Mouse (Mus musculus): Measurements from ENCODE around the gene Fgf11. TPM values are rescaled to one million over a fixed set of nuclear protein-coding genes. Genes with fewer than 3 reads are reported as not detected.
A peak's percentile ranks its signal among the peaks of the same experiment; 100 is the strongest.

Gene Fgf11
- polyA plus RNA-seq, 1 experiment from 2014 or later, result 2.6 TPM

DNA sequence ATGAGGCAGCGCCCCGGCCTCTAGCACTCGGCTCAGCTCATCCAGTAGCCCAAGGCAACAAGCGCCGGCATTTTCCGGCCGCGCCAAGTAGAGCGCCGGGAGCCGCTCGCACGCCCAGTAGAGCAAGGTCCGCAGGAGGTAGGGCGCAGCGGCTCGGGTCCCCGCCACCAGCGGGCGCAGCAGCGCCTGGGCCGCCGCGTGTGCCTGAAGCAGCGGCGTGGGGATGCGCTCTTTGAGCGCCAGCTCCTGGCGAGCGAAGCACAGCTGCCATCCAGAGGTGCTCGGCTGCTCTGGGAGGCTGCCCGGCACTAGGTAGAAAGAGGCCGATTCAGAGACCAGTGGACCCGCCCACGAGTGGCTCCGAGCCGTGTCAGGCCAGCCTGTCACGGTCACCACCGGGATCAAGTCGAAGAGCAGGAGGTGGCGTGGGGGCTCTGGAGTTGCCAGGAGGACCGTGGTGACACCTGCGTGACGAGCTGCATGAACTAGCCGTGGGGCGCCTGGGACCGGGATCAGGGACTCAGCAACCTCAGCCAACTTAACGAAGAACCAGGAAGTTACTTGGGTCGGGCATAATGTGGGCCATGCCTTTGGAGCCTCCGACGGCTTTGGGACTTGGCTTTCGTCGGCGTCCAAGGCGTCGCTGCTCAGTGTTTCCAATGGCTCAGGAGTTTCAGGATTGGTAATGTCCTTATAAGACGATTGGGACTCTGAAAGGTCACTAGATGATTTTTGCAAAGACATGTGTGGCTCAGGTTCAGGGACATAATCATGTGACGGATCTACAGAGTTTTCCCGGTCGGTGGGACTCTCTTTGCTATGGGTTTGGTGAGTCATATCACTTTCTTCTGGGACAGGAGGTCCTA lies 2.4 kb upstream of the Fgf11 start:
- peaks cover 57% of the 10 kb centered on the region for H3K4me1 ChIP-seq (ENCODE audit: insufficient read depth, low read length)
- no peaks in the 10 kb centered on the region for H3K9me3 ChIP-seq (ENCODE audit: low read length)
- ATAC-seq (ENCODE audit: low FRiP score, low TSS enrichment), result peak; percentile 50
- peak overlapping the region; percentile 66 for H3K4me3 ChIP-seq (ENCODE audit: low read length)
- peak overlapping the region; percentile 78 for H3K9ac ChIP-seq (replicated peaks; ENCODE audit: low read length)
- H3K27ac ChIP-seq (ENCODE audit: low read length), result peak overlapping the region; percentile 41; the same call in 1 of the 2 replicates
- 2% methylated on average over 60 of the region's 60 CpGs for WGBS
- peaks cover 23% of the 10 kb centered on the region for H3K27me3 ChIP-seq (ENCODE audit: insufficient read depth, low read length)
- peak overlapping the region; percentile 98 for H3K4me2 ChIP-seq (replicated peaks; ENCODE audit: low read depth, low read length)
- H3K36me3 ChIP-seq (ENCODE audit: insufficient read depth, low read length), result no peaks in the 10 kb centered on the region

DNA sequence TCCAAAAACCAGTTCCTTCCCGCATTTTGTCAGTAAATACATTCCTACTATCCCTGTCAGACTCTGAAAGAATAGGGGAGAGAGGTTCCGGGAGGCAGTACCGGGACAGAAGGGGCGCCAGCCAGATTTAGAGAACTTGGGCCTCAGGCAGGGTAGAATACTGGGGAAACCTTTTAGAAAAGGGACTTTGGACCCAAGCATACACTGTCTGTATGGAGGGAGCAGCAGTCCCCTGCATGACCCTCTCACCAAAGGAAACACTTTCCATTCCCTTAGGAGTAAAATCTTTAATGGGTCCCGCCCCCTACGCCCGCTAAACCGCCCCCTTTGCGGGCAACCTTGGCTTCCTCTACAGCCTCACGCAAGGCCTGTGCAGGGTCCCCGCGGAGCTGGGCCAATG lies 1.7 kb upstream of the Fgf11 start:
- H3K9me3 ChIP-seq (ENCODE audit: low read length), result no peaks in the 10 kb centered on the region
- ATAC-seq (ENCODE audit: low FRiP score, low TSS enrichment), result peak; percentile 6; the same call in 1 of the 2 replicates
- peaks cover 59% of the 10 kb centered on the region for H3K4me1 ChIP-seq (ENCODE audit: insufficient read depth, low read length)
- peak overlapping the region; percentile 78 for H3K9ac ChIP-seq (replicated peaks; ENCODE audit: low read length)
- peak overlapping the region; percentile 98 for H3K4me2 ChIP-seq (replicated peaks; ENCODE audit: low read depth, low read length)
- H3K4me3 ChIP-seq (ENCODE audit: low read length), result peak overlapping the region; percentile 66
- peak overlapping the region; percentile 41; the same call in 1 of the 2 replicates for H3K27ac ChIP-seq (ENCODE audit: low read length)
- H3K27me3 ChIP-seq (ENCODE audit: insufficient read depth, low read length), result peaks cover 23% of the 10 kb centered on the region
- no peaks in the 10 kb centered on the region for H3K36me3 ChIP-seq (ENCODE audit: insufficient read depth, low read length)
- 2% methylated on average over 12 of the region's 12 CpGs for WGBS

DNA sequence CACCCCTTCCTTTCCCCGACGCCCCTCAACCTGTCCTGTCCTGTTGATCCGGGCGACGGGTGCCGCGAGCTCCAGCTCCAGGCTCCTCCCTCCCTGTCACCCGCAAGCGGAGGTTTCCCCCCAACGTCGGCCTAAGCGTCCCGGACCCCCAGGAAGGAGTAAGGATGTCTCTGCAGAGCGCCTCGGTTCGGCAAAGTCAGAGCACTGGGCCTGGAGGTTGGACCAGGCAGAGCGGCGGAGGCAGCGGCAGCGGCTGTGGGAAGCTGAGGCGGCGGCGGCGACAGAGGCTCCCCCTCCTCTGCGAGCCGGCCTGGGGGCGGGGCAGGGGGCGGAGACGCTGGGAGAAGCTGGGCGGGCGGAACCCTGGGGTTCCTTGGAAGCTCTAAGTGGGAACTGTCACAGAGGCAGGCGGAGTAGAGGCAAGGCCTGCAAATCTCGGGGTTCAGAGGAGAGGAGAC lies 1.0 kb upstream of the Fgf11 start:
- ATAC-seq (ENCODE audit: low FRiP score, low TSS enrichment), result peak; percentile 13; the same call in 1 of the 2 replicates
- peaks cover 59% of the 10 kb centered on the region for H3K4me1 ChIP-seq (ENCODE audit: insufficient read depth, low read length)
- no peaks in the 10 kb centered on the region for H3K9me3 ChIP-seq (ENCODE audit: low read length)
- under 1% methylated on average over 33 of the region's 33 CpGs for WGBS
- peak overlapping the region; percentile 66 for H3K4me3 ChIP-seq (ENCODE audit: low read length)
- H3K27ac ChIP-seq (ENCODE audit: low read length), result 0 out of 2 replicates have a peak overlapping the region, but pooled peaks have one; percentile 22
- H3K9ac ChIP-seq (replicated peaks; ENCODE audit: low read length), result peak overlapping the region; percentile 78
- H3K36me3 ChIP-seq (ENCODE audit: insufficient read depth, low read length), result no peaks in the 10 kb centered on the region
- peaks cover 23% of the 10 kb centered on the region for H3K27me3 ChIP-seq (ENCODE audit: insufficient read depth, low read length)
- peak overlapping the region; percentile 98 for H3K4me2 ChIP-seq (replicated peaks; ENCODE audit: low read depth, low read length)

DNA sequence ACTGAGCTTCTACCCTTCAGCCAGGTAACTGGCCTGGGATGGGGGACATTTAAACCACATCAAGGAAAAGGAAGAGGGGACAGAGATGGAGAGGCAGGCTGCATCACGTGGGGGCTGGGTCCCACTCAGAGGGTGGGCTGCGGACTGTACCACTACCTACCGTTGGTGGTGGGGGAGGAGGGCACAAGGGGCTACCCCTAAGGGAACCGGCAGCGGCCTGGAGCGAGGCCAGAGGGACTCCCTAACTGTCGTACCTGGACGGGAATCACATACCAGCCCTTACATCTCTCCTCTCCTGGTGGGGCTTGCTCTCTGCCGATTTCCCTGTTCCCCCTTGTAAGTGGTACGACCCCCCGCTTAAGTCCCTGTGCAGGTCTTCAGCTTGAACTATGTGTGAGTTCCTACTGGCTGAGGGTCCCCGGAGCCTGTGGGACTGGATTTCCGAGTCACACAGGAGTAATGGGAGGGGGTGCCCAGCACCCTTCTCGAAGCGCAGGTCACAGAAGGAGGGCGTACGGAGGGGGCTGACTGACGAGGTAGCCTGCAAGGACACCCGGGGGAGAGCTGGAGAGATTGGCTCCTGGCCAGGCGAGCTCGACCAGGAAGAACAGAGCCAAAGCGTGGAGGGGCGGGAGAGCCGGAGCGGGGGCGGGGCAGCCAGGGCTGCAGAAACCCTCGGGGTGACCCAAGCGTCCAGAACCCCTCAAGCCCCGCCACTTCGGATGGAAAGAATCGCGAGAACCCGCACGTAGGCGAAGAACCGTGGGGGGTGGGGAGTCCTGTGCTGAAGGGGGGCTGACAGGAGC lies 1.1 kb downstream of the Fgf11 start:
- Histone ChIP-seq H3K4me3 (ENCODE audit: low read length) (peak overlapping the region; percentile 66), H3K27me3 (ENCODE audit: insufficient read depth, low read length) (peaks cover 22% of the 10 kb centered on the region), H3K36me3 (ENCODE audit: insufficient read depth, low read length) (no peaks in the 10 kb centered on the region), H3K4me2 (replicated peaks; ENCODE audit: low read depth, low read length) (peak overlapping the region; percentile 98), H3K9ac (replicated peaks; ENCODE audit: low read length) (peak overlapping the region; percentile 77), H3K4me1 (ENCODE audit: insufficient read depth, low read length) (peaks cover 64% of the 10 kb centered on the region), H3K9me3 (ENCODE audit: low read length) (no peaks in the 10 kb centered on the region), H3K27ac (ENCODE audit: low read length) (peak overlapping the region; percentile 78)
- peak; percentile 64 for ATAC-seq (ENCODE audit: low FRiP score, low TSS enrichment)
- WGBS, result under 1% methylated on average over 36 of the region's 36 CpGs

DNA sequence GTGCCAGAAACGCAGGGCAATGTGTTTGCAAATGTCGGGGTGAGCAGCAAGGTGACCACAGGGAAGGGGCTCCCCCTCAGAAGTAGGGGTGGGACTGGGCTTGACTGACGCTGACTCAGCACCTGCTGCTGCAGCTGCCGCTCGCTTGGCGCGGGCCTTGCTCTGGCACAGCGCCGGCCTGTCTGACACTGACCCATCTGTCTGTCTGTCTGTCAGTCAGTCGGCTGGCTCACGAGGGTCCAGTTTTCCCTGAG lies 1.6 kb downstream of the Fgf11 start:
- 0% methylated on average over 10 of the region's 11 CpGs for WGBS
- Histone ChIP-seq H3K9ac (replicated peaks; ENCODE audit: low read length) (peak overlapping the region; percentile 77), H3K27ac (ENCODE audit: low read length) (peak overlapping the region; percentile 78), H3K9me3 (ENCODE audit: low read length) (no peaks in the 10 kb centered on the region), H3K4me1 (ENCODE audit: insufficient read depth, low read length) (peaks cover 63% of the 10 kb centered on the region), H3K4me2 (replicated peaks; ENCODE audit: low read depth, low read length) (peak overlapping the region; percentile 98), H3K4me3 (ENCODE audit: low read length) (peak overlapping the region; percentile 66), H3K36me3 (ENCODE audit: insufficient read depth, low read length) (no peaks in the 10 kb centered on the region), H3K27me3 (ENCODE audit: insufficient read depth, low read length) (peaks cover 22% of the 10 kb centered on the region)
- ATAC-seq (ENCODE audit: low FRiP score, low TSS enrichment), result peak; percentile 0; the same call in 1 of the 2 replicates

DNA sequence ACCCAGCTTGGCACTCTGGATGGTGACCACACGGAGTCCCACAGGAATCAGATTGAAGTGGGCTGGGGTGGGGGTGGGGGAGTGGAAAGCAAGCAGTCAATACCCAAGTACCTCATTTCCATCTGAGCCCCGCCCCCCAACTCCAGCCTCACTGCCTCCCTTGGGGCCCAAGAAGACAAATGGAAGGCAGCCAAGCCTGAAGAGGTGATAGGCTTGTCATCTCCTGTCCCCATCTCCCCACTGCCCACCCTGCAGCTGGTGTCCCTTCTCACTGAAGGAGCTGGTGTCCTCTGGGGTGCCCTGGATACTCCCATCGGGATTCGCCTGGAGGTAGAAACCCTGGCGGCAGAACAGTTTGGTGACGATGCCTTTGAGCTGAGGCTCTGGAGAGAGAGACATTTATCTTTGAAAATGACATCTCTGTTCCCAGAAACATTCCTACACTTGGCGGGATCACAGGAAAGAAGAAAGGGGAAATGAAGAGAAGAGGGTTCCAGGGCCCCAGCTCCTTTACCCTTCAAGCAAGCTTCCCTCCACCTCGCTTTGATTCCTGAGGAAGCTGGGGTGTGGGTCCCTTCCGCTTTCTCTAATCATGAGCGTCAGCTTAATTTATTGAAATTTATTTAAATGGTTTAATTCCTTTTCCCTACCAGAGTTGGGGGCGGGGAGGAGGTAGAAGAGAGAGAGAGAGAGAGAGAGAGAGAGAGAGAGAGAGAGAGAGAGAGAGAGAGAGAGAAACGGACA lies 2.1 kb downstream of the Fgf11 start:
- ATAC-seq (ENCODE audit: low FRiP score, low TSS enrichment), result no peak
- H3K27me3 ChIP-seq (ENCODE audit: insufficient read depth, low read length), result peaks cover 18% of the 10 kb centered on the region
- H3K9ac ChIP-seq (replicated peaks; ENCODE audit: low read length), result 0 out of 2 replicates have a peak overlapping the region, but pooled peaks have one; percentile 36
- no peak overlapping the region for H3K27ac ChIP-seq (ENCODE audit: low read length)
- no peaks in the 10 kb centered on the region for H3K9me3 ChIP-seq (ENCODE audit: low read length)
- peak overlapping the region; percentile 98 for H3K4me2 ChIP-seq (replicated peaks; ENCODE audit: low read depth, low read length)
- 17% methylated on average over 12 of the region's 12 CpGs for WGBS
- H3K4me3 ChIP-seq (ENCODE audit: low read length), result peak overlapping the region; percentile 66
- no peaks in the 10 kb centered on the region for H3K36me3 ChIP-seq (ENCODE audit: insufficient read depth, low read length)
- H3K4me1 ChIP-seq (ENCODE audit: insufficient read depth, low read length), result peaks cover 58% of the 10 kb centered on the region

DNA sequence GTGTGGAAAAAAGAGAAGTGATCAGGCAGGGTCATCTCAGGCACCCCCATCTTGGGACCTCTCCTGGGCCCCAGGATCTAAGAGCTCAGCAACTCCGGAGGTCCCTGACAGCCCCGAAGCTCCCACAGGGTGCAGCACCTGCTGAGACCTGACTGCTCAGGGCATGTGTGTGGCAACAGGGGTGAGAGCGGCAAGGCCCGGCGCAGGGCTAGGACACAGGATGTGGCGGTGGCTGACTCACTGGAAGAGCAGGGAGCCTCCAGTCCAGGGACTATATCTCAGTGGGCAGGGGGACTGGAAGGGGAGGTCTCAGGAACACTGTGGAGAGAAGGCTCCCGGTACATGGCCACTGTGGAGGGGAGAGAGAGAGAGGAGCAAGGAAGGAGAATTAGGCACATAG lies 3.7 kb downstream of the Fgf11 start:
- ATAC-seq (ENCODE audit: low FRiP score, low TSS enrichment), result no peak
- Histone ChIP-seq H3K4me3 (ENCODE audit: low read length) (no peak overlapping the region), H3K36me3 (ENCODE audit: insufficient read depth, low read length) (no peaks in the 10 kb centered on the region), H3K9me3 (ENCODE audit: low read length) (no peaks in the 10 kb centered on the region), H3K4me1 (ENCODE audit: insufficient read depth, low read length) (peaks cover 44% of the 10 kb centered on the region), H3K9ac (replicated peaks; ENCODE audit: low read length) (no peak overlapping the region), H3K27me3 (ENCODE audit: insufficient read depth, low read length) (peaks cover 17% of the 10 kb centered on the region), H3K4me2 (replicated peaks; ENCODE audit: low read depth, low read length) (no peak overlapping the region), H3K27ac (ENCODE audit: low read length) (no peak overlapping the region)
- 79% methylated on average over 7 of the region's 7 CpGs for WGBS

DNA sequence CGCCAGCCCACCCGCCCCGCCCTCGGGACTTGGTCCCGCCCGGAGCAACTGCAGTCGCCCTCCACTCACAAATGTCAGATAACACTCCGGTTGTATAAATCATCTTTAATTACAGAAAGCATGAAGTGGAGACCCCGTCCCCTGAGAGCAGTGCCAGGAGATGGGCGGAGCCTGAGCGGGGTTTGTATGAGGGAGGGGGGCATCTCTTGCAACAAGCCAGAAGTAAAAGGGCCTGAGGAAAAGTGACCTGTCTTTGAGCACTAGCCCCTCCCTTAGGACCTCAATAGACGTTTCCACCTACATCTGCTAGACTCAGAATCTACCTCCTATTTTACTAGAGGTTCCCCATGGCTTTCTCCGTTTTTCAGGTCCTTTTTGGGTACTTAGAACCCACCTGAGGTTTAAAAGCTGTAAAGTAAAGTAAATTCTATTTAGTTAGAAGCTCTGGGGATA lies 5.6 kb downstream of the Fgf11 start:
- no peak for ATAC-seq (ENCODE audit: low FRiP score, low TSS enrichment)
- Histone ChIP-seq H3K27me3 (ENCODE audit: insufficient read depth, low read length) (peaks cover 5% of the 10 kb centered on the region; the same call in 1 of the 2 replicates), H3K27ac (ENCODE audit: low read length) (no peak overlapping the region), H3K36me3 (ENCODE audit: insufficient read depth, low read length) (no peaks in the 10 kb centered on the region), H3K9ac (replicated peaks; ENCODE audit: low read length) (peak overlapping the region; percentile 73), H3K4me1 (ENCODE audit: insufficient read depth, low read length) (peaks cover 25% of the 10 kb centered on the region), H3K4me2 (replicated peaks; ENCODE audit: low read depth, low read length) (peak overlapping the region; percentile 96), H3K9me3 (ENCODE audit: low read length) (no peaks in the 10 kb centered on the region), H3K4me3 (ENCODE audit: low read length) (peak overlapping the region; percentile 62)
- WGBS, result 2% methylated on average over 13 of the region's 13 CpGs

Data from kidney, embryonic 16.5 days (tissue).